Mouse (Mus musculus) testis, postnatal 10 days (tissue): ENCODE data around the gene Diaph3.

Source experiments
- DNase-seq: peaks from one replicate; pipeline ENCODE4 v3.0.0; 2021; ENCODE audit warnings: low spot score

Gene Diaph3

GRCm38 (mm10) chr14:87083911-87084310 lies 57.1 kb downstream of the Diaph3 start:
- DNase-seq: no peak

- DNase-seq: no peak
Observed at GRCm38 (mm10) chr14:87079725-87080124, 61.3 kb downstream of the Diaph3 start.

- DNase-seq: no peak
Observed at GRCm38 (mm10) chr14:87075021-87075531, 66.0 kb downstream of the Diaph3 start.

GRCm38 (mm10) chr14:87064281-87064680 lies 76.8 kb downstream of the Diaph3 start:
- DNase-seq: no peak

- no peak for DNase-seq
Observed at GRCm38 (mm10) chr14:87056169-87056568, 84.9 kb downstream of the Diaph3 start.

- no peak for DNase-seq
Observed at GRCm38 (mm10) chr14:87051187-87051586, 89.8 kb downstream of the Diaph3 start.

- DNase-seq: no peak
Observed at GRCm38 (mm10) chr14:87044401-87044806, 96.6 kb downstream of the Diaph3 start.

- DNase-seq: no peak
Observed at GRCm38 (mm10) chr14:87020240-87020639, 120.8 kb downstream of the Diaph3 start.

GRCm38 (mm10) chr14:87019687-87020086 lies 121.3 kb downstream of the Diaph3 start:
- DNase-seq: no peak

GRCm38 (mm10) chr14:86997318-86997717 lies 143.7 kb downstream of the Diaph3 start:
- no peak for DNase-seq

GRCm38 (mm10) chr14:86951169-86951568 lies 189.9 kb downstream of the Diaph3 start:
- no peak for DNase-seq

- no peak for DNase-seq
Observed at GRCm38 (mm10) chr14:86937953-86938352, 203.1 kb downstream of the Diaph3 start.

- no peak for DNase-seq
Observed at GRCm38 (mm10) chr14:86936424-86936823, 204.6 kb downstream of the Diaph3 start.

GRCm38 (mm10) chr14:86930763-86931162 lies 210.3 kb downstream of the Diaph3 start:
- DNase-seq: no peak

GRCm38 (mm10) chr14:86926827-86927226 lies 214.2 kb downstream of the Diaph3 start:
- DNase-seq: no peak

- no peak for DNase-seq
Observed at GRCm38 (mm10) chr14:86898898-86899297, 242.1 kb downstream of the Diaph3 start.

- no peak for DNase-seq
Observed at GRCm38 (mm10) chr14:86889070-86889804, 251.8 kb downstream of the Diaph3 start.

- DNase-seq: no peak
Observed at GRCm38 (mm10) chr14:86885417-86886098, 255.5 kb downstream of the Diaph3 start.

- DNase-seq: peak; percentile 55
Observed at GRCm38 (mm10) chr14:86869536-86869935, 271.5 kb downstream of the Diaph3 start.

- no peak for DNase-seq
Observed at GRCm38 (mm10) chr14:86867143-86867542, 273.9 kb downstream of the Diaph3 start.

GRCm38 (mm10) chr14:86864053-86864452 lies 277.0 kb downstream of the Diaph3 start:
- no peak for DNase-seq

GRCm38 (mm10) chr14:86861277-86861946 lies 279.6 kb downstream of the Diaph3 start:
- DNase-seq: no peak
